Mouse (Mus musculus) stomach, postnatal 0 days (tissue): Measurements from ENCODE around the gene Pyroxd2. TPM values are rescaled to one million over a fixed set of nuclear protein-coding genes. Genes with fewer than 3 reads are reported as not detected.

Experiments
- ATAC-seq: fragments of 200-750 bp; cut with Nextera tagmentation; 2 replicates; pipeline ENCODE4 v1.8.0; 2017; ENCODE audit not compliant: low FRiP score, low TSS enrichment
- DNase-seq: peaks from one replicate; pipeline ENCODE4 v3.0.0-alpha.2; 2016; ENCODE audit warnings: low spot score
- H3K27ac ChIP-seq: fragments of 300-500 bp; sonication (generic); replicated peaks from 2 replicates; pipeline ENCODE4 v1.5.1; 2014; ENCODE audit warnings: mild to moderate bottlenecking, control low read depth
- H3K27me3 ChIP-seq: fragments of 300-500 bp; sonication (generic); 2 replicates; pipeline ENCODE4 v1.6.1; 2014; ENCODE audit warnings: low read length; ENCODE audit not compliant: control insufficient read depth, insufficient read depth
- H3K36me3 ChIP-seq: fragments of 300-500 bp; sonication (generic); 2 replicates; pipeline ENCODE4 v1.6.1; 2014; ENCODE audit warnings: low read length, mixed read lengths; ENCODE audit not compliant: control insufficient read depth, insufficient read depth
- H3K4me1 ChIP-seq: fragments of 300-500 bp; sonication (generic); replicated peaks from 2 replicates; pipeline ENCODE4 v1.6.1; 2014; ENCODE audit warnings: antibody characterized with exemption; ENCODE audit not compliant: control insufficient read depth, insufficient read depth
- H3K4me2 ChIP-seq: fragments of 300-500 bp; sonication (generic); replicated peaks from 2 replicates; pipeline ENCODE4 v1.6.1; 2014; ENCODE audit warnings: low read depth, mild to moderate bottlenecking, control low read depth, moderate library complexity
- H3K4me3 ChIP-seq: fragments of 300-500 bp; sonication (generic); 2 replicates; pipeline ENCODE4 v1.5.1; 2014; ENCODE audit warnings: low read depth, low read length, control low read depth
- H3K9ac ChIP-seq: fragments of 300-500 bp; sonication (generic); 2 replicates; pipeline ENCODE4 v1.6.1; 2014; ENCODE audit warnings: mild to moderate bottlenecking, low read length, control low read depth, mixed read lengths
- H3K9me3 ChIP-seq: fragments of 300-500 bp; sonication (generic); 2 replicates; pipeline ENCODE4 v1.6.1; 2016; ENCODE audit warnings: low read length; ENCODE audit not compliant: control insufficient read depth
- CTCF ChIP-seq: IDR thresholded peaks from 2 replicates; pipeline ENCODE4 v1.5.1; 2016; ENCODE audit warnings: antibody characterized with exemption, low read depth, mild to moderate bottlenecking, moderate library complexity
- EP300 ChIP-seq: optimal IDR thresholded peaks from 2 replicates; pipeline ENCODE3; 2016; ENCODE audit warnings: antibody characterized with exemption
- WGBS: fragments of 180-500 bp; shearing (Covaris S2); extraction: QIAGEN DNeasy Blood & Tissue Kit; methylation state at CpG from one replicate; pipeline ENCODE4 v1.1.7; 2014; 5-methylcytosine and 5-hydroxymethylcytosine counted together
- polyA plus RNA-seq: library from polyadenylated mRNA; unstranded; fragments of >200 nt; fragmentation: Nextera tagmentation; extraction: Ambion mirVana; gene quantifications from 2 replicates; pipeline ENCODE4 v1.2.1, GENCODE M21; 2015

The Pyroxd2 gene
- polyA plus RNA-seq, 1 experiment from 2014 or later: 1.8 TPM

DNA sequence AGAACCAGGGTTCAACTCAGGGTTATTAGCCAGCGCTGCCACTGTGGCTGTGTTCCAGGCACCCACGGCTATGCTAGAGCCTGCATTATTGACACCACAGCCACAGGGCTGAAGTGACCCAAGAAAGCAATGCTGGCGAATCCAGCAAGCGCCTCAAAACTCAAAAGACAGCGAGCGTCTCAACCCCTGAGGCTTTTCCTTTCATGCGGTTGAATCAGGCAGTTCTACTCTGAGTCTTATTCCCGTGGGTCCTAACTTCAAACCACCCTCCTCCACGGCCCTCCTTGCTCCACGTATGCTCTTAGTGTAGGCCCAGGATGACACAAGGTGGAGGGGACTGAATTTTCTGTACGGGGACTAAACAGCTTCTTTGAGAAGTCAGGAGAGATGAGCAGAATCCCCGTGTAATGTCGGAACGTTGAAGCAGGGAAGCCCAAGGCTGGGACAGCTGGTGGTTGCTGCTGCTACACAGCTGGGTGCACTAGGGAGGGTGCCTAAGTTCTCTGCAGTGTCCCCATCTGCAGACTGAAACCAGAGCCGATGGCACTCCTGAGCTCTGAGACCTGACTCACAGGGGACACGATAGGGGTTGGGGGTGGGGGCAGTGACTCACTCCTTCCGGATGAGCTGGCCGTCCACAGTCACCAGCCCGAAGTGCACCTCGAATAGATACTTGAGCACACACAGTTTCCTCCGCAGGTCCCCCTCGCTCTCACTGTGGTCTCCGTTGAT lies 17.7 kb upstream of the Pyroxd2 start:
- no peaks in the 10 kb centered on the region for H3K27me3 ChIP-seq
- no peak overlapping the region for H3K9ac ChIP-seq
- H3K9me3 ChIP-seq: no peaks in the 10 kb centered on the region
- peaks cover 4% of the 10 kb centered on the region; the same call in 1 of the 2 replicates for H3K36me3 ChIP-seq
- H3K4me2 ChIP-seq: no peak overlapping the region
- TF ChIP-seq CTCF: no peak
- TF ChIP-seq EP300: no peak
- 87% methylated on average over 23 of the region's 23 CpGs for WGBS
- no peaks in the 10 kb centered on the region for H3K4me1 ChIP-seq
- DNase-seq (no peak), ATAC-seq (no peak)
- no peak overlapping the region for H3K4me3 ChIP-seq
- no peak overlapping the region for H3K27ac ChIP-seq

- H3K9ac ChIP-seq: no peak overlapping the region
- no peak overlapping the region for H3K4me3 ChIP-seq
- H3K27me3 ChIP-seq: no peaks in the 10 kb centered on the region
- no peak for ATAC-seq
- no peaks in the 10 kb centered on the region for H3K9me3 ChIP-seq
- H3K27ac ChIP-seq: no peak overlapping the region
- 88% methylated on average over 10 of the region's 10 CpGs for WGBS
- TF ChIP-seq EP300 (no peak), CTCF (no peak)
- no peak overlapping the region for H3K4me2 ChIP-seq
- DNase-seq: no peak
- H3K36me3 ChIP-seq: peaks cover 4% of the 10 kb centered on the region; the same call in 1 of the 2 replicates
- no peaks in the 10 kb centered on the region; the same call in 1 of the 2 replicates for H3K4me1 ChIP-seq
Observed at GRCm38 (mm10) chr19:42769648-42770047, 17.1 kb upstream of the Pyroxd2 start.

DNA sequence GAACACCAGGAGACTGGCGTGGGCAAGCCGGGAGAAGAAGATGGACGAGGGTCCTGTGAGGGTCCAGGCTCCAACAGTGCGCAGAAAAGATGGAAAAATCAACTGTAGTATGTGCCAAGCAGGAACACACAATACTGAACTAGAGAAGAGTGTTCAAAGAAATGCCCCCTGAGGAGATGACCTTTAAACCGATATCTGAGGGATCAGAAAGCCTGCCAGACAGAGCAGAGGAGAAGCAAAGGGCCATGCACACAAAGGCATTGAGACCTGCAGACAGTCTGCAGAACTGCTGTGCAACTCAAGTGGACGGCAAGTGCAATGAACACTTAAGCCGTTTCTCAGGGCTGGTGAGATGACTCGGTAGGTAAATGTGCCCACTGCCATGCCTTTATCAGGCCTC lies 14.8 kb upstream of the Pyroxd2 start:
- WGBS: 73% methylated on average over 8 of the region's 8 CpGs
- TF ChIP-seq EP300 (no peak), CTCF (no peak)
- ATAC-seq: no peak

GRCm38 (mm10) chr19:42764398-42764797 lies 11.8 kb upstream of the Pyroxd2 start:
- no peaks in the 10 kb centered on the region for H3K9me3 ChIP-seq
- WGBS: 47% methylated on average over 10 of the region's 10 CpGs
- TF ChIP-seq CTCF: no peak
- no peak for TF ChIP-seq EP300
- H3K4me2 ChIP-seq: no peak overlapping the region
- ATAC-seq (peak; percentile 35; the same call in 1 of the 2 replicates), DNase-seq (no peak)
- no peaks in the 10 kb centered on the region for H3K27me3 ChIP-seq
- no peaks in the 10 kb centered on the region; the same call in 1 of the 2 replicates for H3K4me1 ChIP-seq
- H3K4me3 ChIP-seq: no peak overlapping the region
- no peak overlapping the region for H3K9ac ChIP-seq
- no peaks in the 10 kb centered on the region; the same call in 1 of the 2 replicates for H3K36me3 ChIP-seq
- H3K27ac ChIP-seq: no peak overlapping the region

More for the DNA sequence above, 14.8 kb upstream of the Pyroxd2 start:
- Histone ChIP-seq H3K27ac (no peak overlapping the region), H3K4me1 (no peaks in the 10 kb centered on the region; the same call in 1 of the 2 replicates), H3K4me3 (no peak overlapping the region), H3K4me2 (no peak overlapping the region), H3K27me3 (no peaks in the 10 kb centered on the region), H3K9me3 (no peaks in the 10 kb centered on the region), H3K9ac (no peak overlapping the region), H3K36me3 (peaks cover 4% of the 10 kb centered on the region; the same call in 1 of the 2 replicates)
- DNase-seq: no peak

DNA sequence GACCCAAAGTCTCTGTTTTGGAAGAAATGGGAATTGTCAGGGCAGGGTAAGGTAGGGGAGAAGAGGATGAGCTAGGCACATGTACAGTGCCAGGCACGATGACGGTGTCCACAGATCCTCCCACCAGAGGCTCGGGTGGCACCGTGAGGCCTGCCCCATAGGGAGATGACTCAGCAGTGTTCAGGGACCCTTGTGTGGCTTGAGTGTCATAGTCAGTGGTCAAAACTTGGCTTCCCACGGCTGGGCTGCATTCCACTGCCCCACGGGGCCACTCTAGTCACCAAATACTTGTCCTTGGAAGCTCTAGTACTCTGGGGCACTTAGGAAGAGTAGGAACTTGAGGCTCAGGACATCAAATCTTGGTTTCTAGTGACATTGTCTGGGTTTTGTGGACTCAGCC lies 4.1 kb upstream of the Pyroxd2 start:
- TF ChIP-seq CTCF: no peak
- no peak for TF ChIP-seq EP300
- Histone ChIP-seq H3K9me3 (no peaks in the 10 kb centered on the region), H3K4me3 (no peak overlapping the region), H3K36me3 (no peaks in the 10 kb centered on the region), H3K4me2 (no peak overlapping the region), H3K9ac (no peak overlapping the region), H3K27me3 (no peaks in the 10 kb centered on the region), H3K4me1 (peaks cover 2% of the 10 kb centered on the region), H3K27ac (no peak overlapping the region)
- DNase-seq (no peak), ATAC-seq (no peak)
- WGBS: 86% methylated on average over 6 of the region's 6 CpGs

- H3K9ac ChIP-seq: no peak overlapping the region
- H3K27me3 ChIP-seq: no peaks in the 10 kb centered on the region
- H3K36me3 ChIP-seq: no peaks in the 10 kb centered on the region
- H3K4me2 ChIP-seq: no peak overlapping the region
- H3K27ac ChIP-seq: no peak overlapping the region
- TF ChIP-seq CTCF: no peak
- TF ChIP-seq EP300: no peak
- ATAC-seq (no peak), DNase-seq (peak; percentile 35)
- H3K9me3 ChIP-seq: no peaks in the 10 kb centered on the region
- 59% methylated on average over 15 of the region's 15 CpGs for WGBS
- peaks cover 4% of the 10 kb centered on the region for H3K4me1 ChIP-seq
- no peak overlapping the region for H3K4me3 ChIP-seq
Observed at GRCm38 (mm10) chr19:42755148-42755870, 2.7 kb upstream of the Pyroxd2 start.
